Mouse (Mus musculus): ENCODE data around the gene Pacsin1. TPM values are rescaled to one million over a fixed set of nuclear protein-coding genes. Genes with fewer than 3 reads are reported as not detected.
"Not testable (repeated sequence)": the region's sequence is repeated elsewhere in the genome, so short reads cannot be mapped to it uniquely, and the experiment has no call there.

Gene Pacsin1
- total RNA-seq, 2 experiments from 2014 or later, result 3.2 to 4.6 TPM

DNA sequence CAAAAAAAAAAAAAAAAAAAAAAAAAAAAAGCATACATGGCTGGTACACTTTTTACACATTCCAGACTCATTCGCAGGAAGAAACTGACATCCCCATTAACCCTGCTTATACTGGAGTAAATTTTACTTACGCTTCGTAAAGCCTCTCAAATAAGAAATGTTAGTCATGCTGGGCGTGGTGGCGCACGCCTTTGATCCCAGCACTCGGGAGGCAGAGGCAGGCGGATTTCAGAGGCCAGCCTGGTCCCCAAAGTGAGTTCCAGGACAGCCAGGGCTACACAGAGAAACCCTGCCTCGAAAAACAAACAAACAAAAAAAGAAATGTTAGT lies 19.8 kb upstream of the Pacsin1 start:
- not testable (repeated sequence) for DNase-seq

DNA sequence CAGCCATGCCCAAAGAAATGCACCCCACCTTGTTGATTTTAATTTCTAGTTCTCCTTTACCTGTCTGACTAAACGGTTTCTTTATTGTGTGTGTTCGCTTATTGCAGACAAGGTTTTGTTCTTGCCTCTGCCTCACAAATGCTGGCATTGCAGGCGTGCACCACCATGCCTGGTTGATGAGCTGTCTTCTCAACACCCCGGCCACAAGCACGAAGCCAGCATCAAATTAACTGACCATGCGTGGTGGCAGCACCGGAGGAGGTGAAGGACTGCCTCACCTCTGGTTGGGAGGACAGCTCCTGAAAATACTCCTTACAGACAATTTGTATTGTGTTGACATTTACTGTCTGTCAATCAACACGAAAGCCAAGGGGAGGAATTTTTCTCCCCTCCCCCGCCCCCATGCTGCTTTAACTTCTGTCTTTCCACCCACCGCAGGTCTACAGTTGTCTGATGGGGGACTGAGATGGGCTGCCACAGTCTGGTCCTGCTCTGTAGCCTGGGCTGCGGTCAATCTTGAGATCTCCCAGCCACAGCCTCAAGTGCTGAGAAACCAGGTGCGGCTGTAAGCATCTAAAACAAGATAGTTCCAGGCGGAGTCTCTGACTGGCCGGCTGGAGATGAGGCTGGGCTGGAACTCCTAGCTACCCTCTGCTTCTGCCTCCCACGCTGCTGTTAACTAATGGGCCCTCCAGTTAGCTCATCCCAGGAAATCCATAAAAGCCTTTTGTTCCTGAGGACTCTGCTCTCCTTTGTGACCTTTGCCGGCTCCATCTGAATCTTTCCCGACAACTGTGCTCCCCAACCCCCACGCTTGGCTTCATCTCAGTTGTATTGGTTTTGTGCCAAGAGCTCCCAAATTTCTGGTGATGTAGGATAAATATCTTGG lies 18.9 kb upstream of the Pacsin1 start, which contains the start of gene Rps10:
TSS of gene Rps10 (minus strand) at position 538 of the 889 bp plus-strand sequence.
- DNase-seq, result no peak

DNA sequence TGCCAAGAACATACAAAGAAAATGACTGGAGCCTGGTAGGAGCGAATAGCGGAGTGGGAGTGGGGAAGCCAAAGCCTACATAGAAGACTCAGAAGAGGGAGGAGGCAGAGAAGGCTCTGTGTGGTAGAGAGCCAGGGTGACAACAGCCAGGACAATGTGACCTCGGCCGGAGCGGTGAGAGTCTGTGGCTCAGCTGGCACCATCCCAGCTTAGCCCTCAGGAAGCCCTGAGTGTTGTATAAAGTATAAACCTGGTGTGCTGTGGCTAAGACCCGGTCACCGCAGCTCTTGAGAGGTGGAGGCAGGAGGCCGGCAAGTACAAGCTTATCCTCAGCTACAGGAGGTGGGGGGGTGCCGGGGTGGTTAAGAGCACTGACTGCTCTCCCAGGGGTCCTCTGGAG lies 18.0 kb upstream of the Pacsin1 start:
- DNase-seq, result peak; percentile 58

DNA sequence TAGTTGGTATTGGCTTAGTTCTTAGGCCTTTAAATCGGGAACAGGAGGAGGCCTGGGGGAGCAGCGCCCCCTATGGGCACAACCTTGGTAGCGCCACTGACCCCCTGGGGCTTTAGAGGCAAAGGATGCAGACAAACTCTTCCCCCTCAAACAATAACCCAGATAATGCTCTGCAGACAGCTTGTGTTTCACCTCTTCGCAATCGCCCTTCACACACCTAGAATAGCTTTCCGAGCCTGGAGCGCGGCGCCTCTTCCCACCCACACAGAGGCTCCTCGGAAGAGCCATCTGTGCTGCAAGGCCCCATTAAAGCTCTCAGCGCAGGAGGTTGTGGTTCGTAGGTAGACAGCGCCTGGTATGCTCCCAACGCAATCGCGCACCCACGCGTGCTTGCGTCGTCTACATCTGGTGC lies 16.4 kb upstream of the Pacsin1 start:
- no peak for DNase-seq

DNA sequence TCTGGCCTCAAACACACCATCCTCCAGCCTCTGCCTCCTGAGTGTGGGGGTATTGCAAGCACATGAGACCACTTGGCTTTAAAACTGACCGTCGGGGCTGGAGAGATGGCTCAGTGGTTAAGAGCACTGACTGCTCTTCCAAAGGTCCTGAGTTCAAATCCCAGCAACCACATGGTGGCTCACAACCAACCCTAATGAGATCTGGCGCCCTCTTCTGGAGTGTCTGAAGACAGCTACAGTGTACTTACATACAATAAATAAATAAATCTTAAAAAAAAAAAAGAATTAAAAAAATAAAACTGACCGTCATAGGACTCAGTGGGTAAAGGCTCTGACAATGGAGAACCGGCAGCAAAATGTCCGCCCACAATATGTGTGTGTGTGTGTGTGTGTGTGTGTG lies 15.5 kb upstream of the Pacsin1 start:
- not testable (repeated sequence) for DNase-seq

DNA sequence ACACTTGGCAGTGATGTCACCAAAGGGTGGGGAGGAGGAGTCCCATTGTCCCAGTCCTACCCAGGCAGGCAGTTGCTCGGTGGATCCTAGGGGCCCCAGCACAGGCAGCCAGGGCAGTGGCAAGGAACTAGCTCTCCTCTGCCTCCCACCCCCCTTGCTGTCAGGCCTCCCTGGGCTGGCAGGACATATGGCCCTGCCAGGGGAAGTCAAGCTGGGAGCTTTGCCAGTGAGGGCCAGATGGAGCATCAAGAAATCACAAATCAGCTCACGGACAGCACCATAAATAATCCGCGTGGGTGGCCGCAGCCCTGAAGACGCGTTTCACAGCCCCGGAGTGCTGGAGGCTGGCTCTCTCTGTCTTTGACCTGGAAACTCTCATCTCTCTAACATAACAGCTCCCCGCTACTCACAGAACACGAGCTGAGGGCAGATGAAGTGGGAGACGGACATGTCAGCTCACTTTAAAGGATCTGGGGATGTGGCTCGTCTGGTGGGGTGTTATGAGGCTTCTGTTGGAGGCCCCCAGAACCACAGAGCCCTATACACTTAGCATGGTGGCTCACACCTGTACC lies 12.7 kb upstream of the Pacsin1 start:
- peak; percentile 76 for DNase-seq

DNA sequence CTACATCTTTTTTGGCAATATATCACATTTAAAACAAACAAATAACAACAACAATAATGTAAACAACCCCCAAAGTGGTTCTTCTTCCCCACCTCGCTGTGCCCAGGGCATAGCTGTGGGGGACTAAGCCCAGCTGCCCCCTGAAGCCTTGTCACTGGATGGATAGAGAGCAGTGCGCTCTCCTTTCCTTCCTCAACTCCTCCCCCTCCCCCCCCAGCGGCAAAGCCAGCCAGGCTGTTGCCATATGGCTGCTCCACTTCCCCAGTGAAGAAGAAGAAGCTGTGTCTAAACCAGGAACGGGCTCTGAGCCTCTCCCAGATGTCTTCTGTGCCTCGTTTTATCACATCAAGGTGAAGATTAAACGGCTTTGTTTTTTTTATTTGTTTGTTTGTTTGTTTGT lies 12.2 kb upstream of the Pacsin1 start:
- DNase-seq, result no peak

DNA sequence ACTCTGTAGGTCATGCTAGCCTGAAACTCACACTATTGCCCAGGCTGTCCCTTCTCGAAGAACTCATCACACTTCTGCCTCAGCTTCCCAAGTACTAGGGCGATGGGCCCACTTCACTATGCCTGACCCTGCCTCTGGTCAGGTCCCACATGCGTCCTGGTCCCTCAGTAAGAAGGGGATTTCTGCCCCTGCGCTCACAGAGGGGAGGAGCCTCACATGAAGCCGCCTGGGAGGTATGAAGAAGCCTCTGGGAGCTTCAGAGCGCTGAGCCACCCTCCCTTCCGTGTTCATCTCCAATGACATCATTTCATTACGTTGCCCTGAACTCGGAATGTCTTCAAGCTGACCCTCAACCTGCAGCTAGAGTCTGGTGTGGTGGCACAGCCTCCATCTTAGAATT lies 11.6 kb upstream of the Pacsin1 start:
- no peak for DNase-seq

DNA sequence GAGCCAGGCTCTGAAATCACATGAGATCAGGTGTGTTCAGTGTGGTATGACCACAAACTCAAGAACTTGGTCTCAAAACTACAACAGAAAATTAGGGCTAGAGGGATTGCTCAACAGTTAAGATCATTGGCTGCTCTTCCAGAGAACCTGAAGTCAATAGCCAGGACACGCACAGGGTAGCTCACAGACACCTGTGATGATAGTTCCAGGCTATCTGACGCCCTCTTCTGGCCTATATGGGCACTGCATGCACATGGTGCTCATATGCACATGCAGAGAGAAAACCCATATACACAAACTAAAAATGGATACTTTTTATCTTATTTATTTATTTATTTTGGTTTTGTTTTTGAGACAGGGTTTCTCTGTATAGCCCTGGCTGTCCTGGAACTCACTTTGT lies 10.7 kb upstream of the Pacsin1 start:
- DNase-seq, result no peak

DNA sequence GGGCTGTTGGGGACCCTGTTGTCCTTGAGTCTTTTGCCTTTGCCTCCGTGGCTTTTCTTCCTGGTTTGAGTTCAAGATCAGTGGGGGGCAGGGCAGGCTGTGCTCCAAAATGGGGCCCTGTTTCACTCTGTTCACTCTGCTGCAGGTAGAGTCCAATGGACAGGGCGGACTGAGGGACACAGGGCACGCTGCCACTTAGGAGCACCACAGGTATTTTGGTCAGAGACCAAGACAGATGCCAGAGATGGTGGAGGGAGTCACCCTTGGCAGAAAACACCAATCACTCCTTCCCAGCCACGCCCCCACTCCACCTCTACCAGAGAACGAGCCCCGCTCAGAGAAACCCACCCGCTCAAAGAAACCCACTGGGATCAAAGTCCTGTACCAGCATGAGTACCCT lies 9.5 kb upstream of the Pacsin1 start:
- DNase-seq, result no peak

DNA sequence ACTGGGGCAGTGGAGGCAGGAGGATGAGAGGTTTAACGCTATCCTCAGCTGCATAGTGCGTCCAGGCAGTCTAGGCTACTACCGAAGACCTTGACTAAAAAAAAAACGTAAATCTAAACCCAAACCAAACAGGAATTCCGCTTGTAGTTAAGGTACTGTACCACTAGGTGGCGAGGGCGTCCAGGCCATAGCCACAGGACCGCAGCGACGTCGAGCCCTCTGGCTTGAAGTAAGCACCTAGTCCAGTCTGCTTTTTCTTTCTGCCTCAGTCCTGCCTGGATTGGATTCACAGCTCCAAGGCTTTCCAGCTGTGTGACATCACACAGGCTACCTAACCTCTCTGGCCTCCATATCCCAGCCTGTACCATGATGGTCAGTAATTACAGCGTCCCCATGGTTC lies 5.1 kb upstream of the Pacsin1 start:
- peak; percentile 80 for DNase-seq

DNA sequence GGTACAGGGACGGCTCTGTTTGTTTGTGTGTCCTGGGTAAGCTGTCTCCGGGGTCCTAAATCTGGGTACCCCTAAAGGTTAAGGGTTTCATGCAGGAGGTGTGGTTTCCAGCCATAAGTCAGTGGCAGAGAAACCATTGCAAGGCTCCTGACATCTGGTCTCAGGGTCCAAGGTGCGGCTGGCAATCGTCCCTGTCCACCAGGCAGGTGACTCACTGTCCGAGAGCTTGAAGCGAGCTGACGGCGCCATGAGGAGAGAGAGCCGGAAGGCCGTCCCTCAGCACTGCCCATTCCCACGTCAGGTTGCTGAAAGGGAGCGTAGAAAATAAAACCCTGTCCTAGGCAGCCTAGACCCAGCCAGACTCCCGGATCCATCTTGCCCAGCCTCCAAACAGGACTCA lies 4.7 kb upstream of the Pacsin1 start:
- no peak for DNase-seq

DNA sequence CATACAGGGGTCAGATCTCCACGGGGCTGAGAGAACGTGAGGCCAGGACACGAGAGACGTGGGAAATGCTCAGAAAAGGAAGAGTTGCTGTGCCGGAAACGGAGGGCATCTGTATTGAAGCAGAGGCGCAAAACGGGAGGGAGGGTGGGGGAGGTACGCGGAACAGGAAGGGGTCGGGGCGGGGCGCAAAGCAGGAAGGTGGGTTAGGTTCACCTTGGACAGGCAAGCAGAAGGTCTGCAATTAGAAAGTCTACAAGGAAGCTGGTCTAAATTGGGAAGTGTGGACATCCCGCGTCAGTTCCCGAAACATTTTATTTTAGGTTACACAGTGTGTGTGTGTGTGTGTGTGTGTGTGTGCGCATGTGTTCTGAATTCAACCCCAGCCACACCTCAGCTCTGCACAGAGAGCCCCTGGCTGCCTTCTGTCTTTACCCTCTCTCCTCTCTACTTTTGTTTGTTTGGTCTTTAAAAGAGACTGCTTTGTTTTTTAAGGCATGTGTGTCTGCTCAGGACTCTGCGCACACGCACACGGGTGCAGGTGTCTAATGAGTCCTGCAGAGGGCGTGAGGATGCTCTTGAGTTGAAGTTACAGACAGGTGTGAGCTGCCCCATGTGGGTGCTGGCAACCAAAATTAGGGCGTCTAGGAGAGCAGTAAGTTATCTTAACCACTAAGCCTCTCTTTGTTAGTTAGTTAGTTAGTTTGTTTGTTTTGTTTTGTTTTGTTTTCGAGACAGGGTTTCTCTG lies 3.1 kb upstream of the Pacsin1 start:
- DNase-seq, result no peak

DNA sequence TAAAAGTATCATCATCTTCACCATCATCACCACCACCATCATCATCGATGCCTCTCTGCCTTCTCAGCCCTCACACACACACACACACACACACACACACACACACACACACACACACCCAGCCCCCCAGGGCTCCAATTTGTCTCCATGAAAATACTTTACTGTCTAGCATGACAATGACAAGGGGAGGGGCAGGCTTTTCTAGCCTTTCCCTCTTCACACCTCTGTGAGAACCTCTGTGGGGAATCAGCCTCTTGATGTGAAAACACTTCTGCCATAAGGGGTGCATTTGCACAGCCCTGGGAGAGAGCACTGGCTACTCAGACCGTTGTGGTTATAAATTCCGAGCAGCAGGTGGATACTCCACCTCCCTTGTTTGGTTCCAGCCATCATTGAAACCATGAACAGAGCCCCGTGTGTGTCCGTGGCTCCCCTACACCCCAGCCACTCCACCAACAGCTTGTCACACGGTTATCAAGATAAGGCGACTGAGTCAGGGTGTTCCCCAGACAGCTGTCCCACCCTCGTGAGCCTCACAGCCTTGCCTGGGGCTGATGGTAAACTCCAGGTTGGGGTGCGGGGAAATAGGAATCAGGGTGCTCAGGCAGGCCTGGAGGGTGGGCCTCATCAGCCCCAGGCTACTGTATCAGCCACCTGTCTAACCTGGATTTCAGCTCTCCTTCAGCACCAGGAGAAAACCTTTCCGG lies 1.9 kb upstream of the Pacsin1 start:
- no peak for DNase-seq

DNA sequence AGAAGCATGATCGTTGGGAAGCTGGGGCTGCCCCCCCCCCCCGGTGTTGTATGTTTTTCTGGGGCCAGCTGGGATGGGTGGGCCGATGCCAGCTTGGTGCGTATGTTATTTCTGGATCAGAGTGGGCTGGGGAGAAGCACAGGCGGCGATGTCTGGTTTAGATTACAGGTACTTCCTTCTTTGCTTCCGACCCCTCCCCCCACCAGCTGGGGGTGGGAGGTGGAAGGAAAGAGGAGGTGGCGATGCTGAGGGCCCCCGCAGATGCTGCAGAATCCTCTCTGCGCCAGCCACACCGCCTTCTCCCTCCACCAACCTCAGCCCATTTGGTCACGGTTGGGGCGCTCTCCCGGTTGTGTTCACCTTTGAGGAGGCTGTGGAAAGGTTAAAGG lies 696 bp downstream of the Pacsin1 start:
- DNase-seq, result no peak

DNA sequence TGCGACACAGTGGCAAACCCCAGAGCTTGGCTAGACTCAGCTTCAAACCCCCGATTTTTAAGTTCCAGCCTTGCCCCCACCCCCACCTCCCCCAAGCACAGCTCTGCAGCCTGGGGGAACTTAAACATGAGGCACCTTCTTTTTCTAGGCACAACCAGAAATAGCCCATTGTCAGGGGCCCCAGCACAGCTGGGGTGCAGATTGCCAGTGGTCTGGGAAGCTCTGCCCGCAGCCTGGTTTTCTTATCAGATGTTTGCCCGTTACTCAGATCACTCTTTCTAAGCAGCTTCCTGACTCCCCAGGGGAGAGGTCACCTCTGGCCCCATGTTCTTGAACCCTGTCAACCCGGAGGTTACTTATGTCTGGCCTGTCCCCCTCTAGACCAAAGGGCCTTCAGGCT lies 1.1 kb downstream of the Pacsin1 start:
- DNase-seq, result no peak

DNA sequence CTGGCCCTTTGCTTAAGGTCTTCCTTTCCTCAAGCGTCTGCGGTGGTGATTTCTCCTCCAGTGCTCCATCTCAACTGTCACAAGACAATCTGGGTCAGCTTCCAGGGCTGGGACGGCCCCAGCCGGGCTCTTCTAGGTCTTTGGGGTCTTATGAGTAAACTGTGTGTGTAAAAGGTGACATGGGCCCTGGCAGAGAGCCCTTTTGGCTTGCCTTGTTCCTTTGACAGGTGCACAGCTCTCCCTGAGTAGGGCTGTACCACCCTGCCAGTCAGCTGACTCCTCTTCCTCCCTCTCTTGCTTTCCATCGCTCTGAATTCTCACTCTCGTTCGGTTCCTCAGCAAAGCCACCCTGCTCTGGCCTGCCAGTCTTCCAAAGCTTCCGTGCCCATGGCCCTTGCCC lies 1.8 kb downstream of the Pacsin1 start:
- no peak for DNase-seq

DNA sequence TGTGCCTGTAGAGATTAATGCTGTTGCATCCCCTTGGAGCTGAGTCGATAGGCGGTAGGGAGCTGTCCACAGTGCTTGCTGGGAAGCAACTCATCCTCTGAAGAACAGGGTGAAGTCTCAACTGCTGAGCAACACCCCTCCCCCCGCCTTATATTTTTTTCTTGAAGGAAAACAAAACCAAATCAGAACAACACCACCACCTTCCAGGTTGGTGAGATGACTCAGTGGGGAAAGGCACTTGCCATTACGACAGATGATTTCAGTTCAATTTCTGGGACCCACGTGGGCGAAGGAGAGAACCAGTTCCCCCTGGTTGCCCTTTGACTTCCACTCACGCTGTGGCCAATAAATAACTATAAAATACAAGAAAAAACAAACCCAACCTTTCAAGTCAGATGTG lies 3.5 kb downstream of the Pacsin1 start:
- DNase-seq, result no peak

DNA sequence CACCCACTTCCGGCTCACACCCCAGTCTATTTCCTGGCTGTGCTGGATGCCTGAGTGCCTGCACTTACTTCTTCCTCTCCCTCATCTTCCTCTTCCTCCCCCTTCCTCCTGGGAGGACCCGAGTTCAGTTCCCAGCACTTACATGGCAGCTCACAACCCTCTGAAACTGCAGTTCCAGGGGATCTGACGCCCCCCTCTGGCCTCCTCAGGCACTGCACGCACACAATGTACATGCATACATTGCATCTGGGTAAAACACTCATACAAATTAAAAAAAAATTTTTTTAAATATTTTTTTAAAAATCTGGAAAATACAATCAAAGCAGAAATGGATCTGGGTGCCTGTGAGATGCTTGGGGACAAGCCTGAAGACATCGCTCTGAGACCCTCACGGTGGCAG lies 16.4 kb downstream of the Pacsin1 start:
- no peak for DNase-seq

DNA sequence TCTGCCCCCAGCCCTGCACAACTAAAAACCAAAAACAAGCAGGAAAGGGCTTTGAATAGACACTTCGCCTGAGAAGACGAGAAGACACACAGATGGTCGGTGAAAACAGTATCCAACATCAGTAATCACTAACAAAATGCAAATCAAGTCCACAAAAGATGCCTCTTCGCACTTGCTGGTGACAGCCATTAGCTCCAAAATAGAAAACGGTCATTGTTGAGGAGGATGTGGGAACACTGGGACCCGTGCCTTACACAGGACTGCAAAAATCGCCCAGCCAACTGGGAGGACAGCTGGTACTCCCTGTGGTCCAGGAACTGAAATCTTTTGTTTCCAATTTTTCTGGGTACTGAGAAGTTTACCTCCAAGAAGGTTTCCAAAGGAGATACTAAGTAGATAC lies 18.6 kb downstream of the Pacsin1 start:
- no peak for DNase-seq

DNA sequence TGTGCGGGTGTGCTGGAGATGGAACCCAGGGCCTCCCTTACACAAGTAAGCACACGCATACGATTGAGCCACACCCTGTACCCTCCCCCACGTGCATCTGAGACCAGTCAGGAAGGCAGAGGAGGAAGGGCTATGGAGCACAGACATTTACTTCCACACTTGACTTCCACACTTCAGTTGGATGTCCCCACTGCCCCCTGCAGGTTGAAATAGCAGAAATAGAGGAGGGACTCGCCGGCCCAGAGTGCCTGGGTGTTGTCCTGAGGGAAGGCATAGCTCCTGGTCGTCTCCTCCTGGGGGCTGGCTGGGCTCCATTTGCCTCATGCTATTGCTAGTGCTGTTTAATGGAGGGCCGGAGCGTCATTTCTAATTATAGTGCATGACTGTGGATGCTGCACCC lies 20.1 kb downstream of the Pacsin1 start:
- DNase-seq, result no peak

DNA sequence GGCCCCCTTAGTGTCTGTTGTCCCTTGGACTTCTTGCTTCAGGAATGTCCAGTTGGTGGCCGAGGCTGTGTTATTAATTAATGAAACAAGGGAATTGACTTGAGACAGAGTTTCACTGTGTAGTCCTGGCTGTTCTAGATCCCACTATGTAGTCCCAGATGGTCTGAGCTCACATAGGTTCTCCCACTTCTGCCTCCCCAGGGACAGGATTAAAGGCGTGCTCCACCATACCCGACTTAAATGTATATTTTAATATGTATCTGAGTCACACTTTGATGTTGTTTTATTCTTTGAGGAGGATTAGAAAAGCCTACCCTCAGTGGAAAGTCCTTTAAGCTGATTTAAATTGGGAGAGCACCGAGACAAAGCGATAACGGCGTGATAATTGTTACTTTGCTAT lies 21.0 kb downstream of the Pacsin1 start:
- DNase-seq, result no peak

DNA sequence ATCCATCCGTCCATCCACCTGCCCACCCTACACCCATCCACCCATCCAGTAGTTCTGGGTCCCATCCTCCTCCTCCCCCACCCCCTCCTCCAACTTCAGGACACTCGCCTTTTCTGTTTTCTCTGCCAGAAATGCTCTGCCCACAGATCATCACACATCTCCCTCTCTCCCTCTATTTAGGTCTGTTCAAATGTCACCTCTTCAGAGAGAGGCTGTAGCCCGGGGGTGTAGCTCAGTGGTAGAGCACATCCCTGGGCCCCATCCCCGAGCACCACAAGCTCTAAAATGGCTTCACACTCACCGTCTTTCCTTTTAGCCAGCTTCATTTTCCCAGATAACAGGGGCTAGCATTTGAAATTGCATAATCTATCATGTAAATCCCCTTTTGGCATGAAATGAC lies 22.4 kb downstream of the Pacsin1 start:
- DNase-seq, result no peak

Data from adrenal gland, postnatal 10 days (tissue).